Mouse (Mus musculus) cortical plate, adult 2 months (tissue): ENCODE data around the gene Lin54.

Experiments
- CTCF ChIP-seq: fragments of 200-500 bp; IDR thresholded peaks from 2 replicates; pipeline ENCODE4 v1.5.1; 2011; ENCODE audit warnings: mild to moderate bottlenecking, control low read depth, low read length; ENCODE audit not compliant: insufficient read depth; ENCODE audit errors: extremely low read depth
- POLR2A ChIP-seq: fragments of 200-500 bp; IDR thresholded peaks from 2 replicates; pipeline ENCODE4 v1.6.1; 2011; ENCODE audit warnings: mild to moderate bottlenecking, low read length, control low read depth; ENCODE audit not compliant: insufficient read depth; ENCODE audit errors: extremely low read depth

GRCm38 (mm10) chr5:100418861-100419260 is 81.6 kb downstream of the Lin54 start:
- TF ChIP-seq CTCF (no peak), POLR2A (no peak)
